19 mouse cellular contexts compared by ENCODE assay signal in the genomic region with DNA sequence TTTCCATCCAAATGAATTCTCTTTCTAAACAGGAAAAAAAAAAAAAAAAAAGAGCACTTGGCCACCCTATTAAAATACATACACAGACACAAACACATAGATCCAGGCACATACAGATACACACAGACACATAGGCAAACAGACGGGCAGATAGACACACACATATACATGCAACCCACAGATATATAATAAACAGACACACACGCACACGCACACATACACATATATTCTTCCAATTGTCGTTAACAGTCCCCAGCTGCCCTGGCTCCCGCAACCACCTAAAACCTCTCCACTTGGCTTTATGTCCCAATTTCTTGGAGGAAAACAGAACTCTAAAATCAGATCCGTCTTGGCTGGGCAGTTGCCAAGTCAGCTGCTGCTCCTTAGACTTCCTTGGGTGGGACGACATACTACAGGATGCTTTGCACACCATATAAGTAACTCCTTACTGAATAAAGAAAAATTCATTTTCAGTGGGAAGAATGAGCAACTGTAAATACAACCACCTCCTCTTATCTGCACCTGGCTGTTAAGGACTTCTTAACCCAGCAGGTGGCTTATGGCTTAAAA.
A peak's percentile ranks its signal among the peaks of the same experiment; 100 is the strongest.
DNase-seq lines count a peak whose midpoint lies in the region; ATAC-seq and TF ChIP-seq lines count a peak whose summit lies in the region.
"Had no signal": no experiment of that assay in that cellular context is flagged by ENCODE, and none has a peak within 500 bp of the region (broad histone marks: within the 10 kb centered on the region; RNA-seq: fewer than 3 reads in every experiment).

No protein-coding gene starts in this region.

- H3K4me1 ChIP-seq in lung, embryonic 15.5 days = peaks cover 12% of the 10 kb centered on the region
- H3K4me1 ChIP-seq in embryonic facial prominence, embryonic 15.5 days = peaks cover 13% of the 10 kb centered on the region; the same call in 1 of the 2 replicates
- no peaks in the 10 kb centered on the region for H3K4me1 ChIP-seq in hindbrain, embryonic 10.5 days (replicated peaks)
- H3K4me1 ChIP-seq: heart, embryonic 12.5 days; hindbrain, embryonic 15.5 days; kidney, embryonic 15.5 days; neural tube, embryonic 15.5 days had no signal

- 42% methylated on average over 7 of the region's 7 CpGs for WGBS in lung, embryonic 15.5 days
- WGBS in embryonic facial prominence, embryonic 15.5 days = 44% methylated on average over 7 of the region's 7 CpGs
- 95% methylated on average over 7 of the region's 7 CpGs for WGBS in hindbrain, embryonic 10.5 days

- H3K4me2 ChIP-seq in lung, embryonic 15.5 days = no peak overlapping the region
- no peak overlapping the region for H3K4me2 ChIP-seq in embryonic facial prominence, embryonic 15.5 days (replicated peaks)
- H3K4me2 ChIP-seq: embryonic facial prominence, embryonic 12.5 days; heart, embryonic 12.5 days; hindbrain, embryonic 15.5 days; kidney, embryonic 15.5 days; neural tube, embryonic 15.5 days had no signal

- intact Hi-C loops in gastrocnemius, adult 2 months (cut with DNase I) = no loop called here

- H3K27me3 ChIP-seq in lung, embryonic 15.5 days = no peaks in the 10 kb centered on the region
- H3K27me3 ChIP-seq in embryonic facial prominence, embryonic 15.5 days = no peaks in the 10 kb centered on the region
- no peaks in the 10 kb centered on the region for H3K27me3 ChIP-seq in hindbrain, embryonic 10.5 days (ENCODE audit: insufficient read depth, poor library complexity, severe bottlenecking)
- H3K27me3 ChIP-seq: embryonic facial prominence, embryonic 12.5 days; heart, embryonic 12.5 days; hindbrain, embryonic 15.5 days; kidney, embryonic 15.5 days; neural tube, embryonic 15.5 days had no signal

- no peak for TF ChIP-seq CTCF in gastrocnemius, adult 2 months (IDR thresholded peaks at IDR 0.05)

- no peak overlapping the region for H3K27ac ChIP-seq in gastrocnemius, adult 2 months
- H3K27ac ChIP-seq in lung, embryonic 15.5 days = peak overlapping the region; percentile 74
- no peak overlapping the region; the same call in 1 of the 2 replicates for H3K27ac ChIP-seq in embryonic facial prominence, embryonic 15.5 days (replicated peaks)
- H3K27ac ChIP-seq in hindbrain, embryonic 10.5 days = no peak overlapping the region
- H3K27ac ChIP-seq: embryonic facial prominence, embryonic 12.5 days; hindbrain, embryonic 15.5 days; kidney, embryonic 15.5 days; neural tube, embryonic 15.5 days had no signal

- DNase-seq in gastrocnemius, postnatal 10 days = peak; percentile 7
- DNase-seq in gastrocnemius, adult 2 months = no peak
- no peak for DNase-seq in lung, postnatal 36 days
- DNase-seq in brain, adult 2 months (ENCODE audit: low read depth, low spot score) = peak; percentile 53
- no peak for DNase-seq in hindbrain, embryonic 10.5 days (ENCODE audit: low spot score)
- DNase-seq in cerebellum, postnatal 10 days = no peak
- DNase-seq: cerebellum, adult 9-10 months; heart, postnatal 36 days; layer of hippocampus, postnatal 36 days; liver had no signal

- no peaks in the 10 kb centered on the region for H3K9me3 ChIP-seq in lung, embryonic 15.5 days
- H3K9me3 ChIP-seq in embryonic facial prominence, embryonic 15.5 days (replicated peaks) = no peaks in the 10 kb centered on the region
- no peaks in the 10 kb centered on the region for H3K9me3 ChIP-seq in hindbrain, embryonic 10.5 days
- H3K9me3 ChIP-seq: embryonic facial prominence, embryonic 12.5 days; heart, embryonic 12.5 days; hindbrain, embryonic 15.5 days; kidney, embryonic 15.5 days; neural tube, embryonic 15.5 days had no signal

- ATAC-seq in lung, embryonic 15.5 days (ENCODE audit: borderline replicate concordance, extremely low read depth, low FRiP score, low TSS enrichment) = peak; percentile 82
- ATAC-seq in embryonic facial prominence, embryonic 15.5 days (ENCODE audit: insufficient number of reproducible peaks, low FRiP score, low TSS enrichment, low read depth) = peak; percentile 51; the same call in 1 of the 2 replicates
- ATAC-seq: intestine, embryonic 16.5 days; midbrain, embryonic 16.5 days had no signal

- H3K36me3 ChIP-seq in lung, embryonic 15.5 days = no peaks in the 10 kb centered on the region
- H3K36me3 ChIP-seq in embryonic facial prominence, embryonic 15.5 days = no peaks in the 10 kb centered on the region
- no peaks in the 10 kb centered on the region; the same call in 1 of the 2 replicates for H3K36me3 ChIP-seq in hindbrain, embryonic 10.5 days
- H3K36me3 ChIP-seq: embryonic facial prominence, embryonic 12.5 days; heart, embryonic 12.5 days; hindbrain, embryonic 15.5 days; kidney, embryonic 15.5 days had no signal

- H3K4me3 ChIP-seq in gastrocnemius, adult 2 months = no peak overlapping the region
- no peak overlapping the region for H3K4me3 ChIP-seq in lung, embryonic 15.5 days
- no peak overlapping the region for H3K4me3 ChIP-seq in embryonic facial prominence, embryonic 15.5 days (replicated peaks)
- H3K4me3 ChIP-seq in hindbrain, embryonic 10.5 days = no peak overlapping the region
- H3K4me3 ChIP-seq: embryonic facial prominence, embryonic 12.5 days; heart, embryonic 12.5 days; hindbrain, embryonic 15.5 days; kidney, embryonic 15.5 days; neural tube, embryonic 15.5 days had no signal

- no peak overlapping the region for H3K9ac ChIP-seq in lung, embryonic 15.5 days
- H3K9ac ChIP-seq in embryonic facial prominence, embryonic 15.5 days = no peak overlapping the region
- H3K9ac ChIP-seq: embryonic facial prominence, embryonic 12.5 days; heart, embryonic 12.5 days; hindbrain, embryonic 15.5 days; kidney, embryonic 15.5 days; neural tube, embryonic 15.5 days had no signal

Comparison
In these comparisons a context has a peak if more than half of its experiments do, and no peak if none do; other contexts are left out.
1. DNase-seq: peak in gastrocnemius, postnatal 10 days (single experiment) and brain, adult 2 months (single experiment); none in gastrocnemius, adult 2 months (single experiment), lung, postnatal 36 days (single experiment), hindbrain, embryonic 10.5 days (single experiment) and cerebellum, postnatal 10 days (0 of 2).